Mouse (Mus musculus): Measurements from ENCODE around the gene C2cd3.

- no peak for TF ChIP-seq POLR2A (IDR thresholded peaks at IDR 0.05; ENCODE audit: insufficient read length, low read depth)
- no peak for TF ChIP-seq CEBPB (IDR thresholded peaks at IDR 0.05; ENCODE audit: insufficient read depth, poor library complexity, severe bottlenecking)
- TF ChIP-seq USF1 (IDR thresholded peaks at IDR 0.05; ENCODE audit: low read depth), result no peak
- no peak for TF ChIP-seq MAX (IDR thresholded peaks at IDR 0.05; ENCODE audit: low read depth)
- TF ChIP-seq E2F4 (IDR thresholded peaks at IDR 0.05; ENCODE audit: insufficient read depth), result no peak
- no peak for TF ChIP-seq POLR2AphosphoS2 (IDR thresholded peaks at IDR 0.05; ENCODE audit: insufficient read length, low read depth)
- no peak for TF ChIP-seq TCF3 (IDR thresholded peaks at IDR 0.05; ENCODE audit: insufficient read length, low read depth)
Observed at GRCm38 (mm10) chr7:100461621-100462151, 89.7 kb downstream of the C2cd3 start.
